Mouse (Mus musculus): ENCODE measurements around the gene Cpsf4l.

GRCm38 (mm10) chr11:113748797-113749521, 39.1 kb upstream of the Cpsf4l start:
- TF ChIP-seq CTCF (IDR thresholded peaks at IDR 0.05; ENCODE audit: extremely low read depth, insufficient read depth, low read length) (no peak), POLR2A (IDR thresholded peaks at IDR 0.05; ENCODE audit: extremely low read depth, insufficient read depth, low read length) (no peak)

Measured in cortical plate, adult 2 months (tissue).